13 mouse cellular contexts compared by ENCODE assay signal in the genomic region with DNA sequence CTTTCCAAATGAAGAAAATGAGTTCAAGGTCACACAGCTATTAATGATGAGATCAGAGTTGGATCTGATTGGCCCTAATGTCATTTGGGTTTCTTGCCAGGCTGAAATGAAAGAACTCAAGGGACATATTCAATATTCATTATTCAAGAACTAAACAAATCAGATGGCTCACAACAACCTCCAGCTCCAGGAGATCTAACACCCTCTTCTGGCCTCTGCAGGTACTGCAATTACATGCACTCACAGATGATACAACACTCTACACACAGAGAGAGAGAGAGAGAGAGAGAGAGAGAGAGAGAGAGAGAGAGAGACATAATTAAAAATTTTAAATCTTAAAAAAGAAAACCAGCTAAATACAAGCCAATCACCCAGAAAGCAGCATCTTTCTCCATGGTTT.
DNase-seq lines count a peak whose midpoint lies in the region; ATAC-seq and TF ChIP-seq lines count a peak whose summit lies in the region.
"Had no signal": no experiment of that assay in that cellular context is flagged by ENCODE, and none has a peak within 500 bp of the region (broad histone marks: within the 10 kb centered on the region; RNA-seq: fewer than 3 reads in every experiment).

No protein-coding gene starts in this region.

- no peak overlapping the region for H3K27ac ChIP-seq in kidney, postnatal 0 days
- H3K27ac ChIP-seq in CH12.LX (ENCODE audit: insufficient read depth, low read depth): no peak overlapping the region
- H3K27ac ChIP-seq: embryonic facial prominence, embryonic 10.5 days; hindbrain, embryonic 14.5 days; liver, embryonic 14.5 days; neural tube, embryonic 12.5 days had no signal

- TF ChIP-seq RAD21 in CH12.LX (IDR thresholded peaks at IDR 0.05; ENCODE audit: low read depth, low read length): peak; percentile 17

- peak; percentile 11 for DNase-seq in adrenal gland, postnatal 10 days
- no peak for DNase-seq in adrenal gland, postnatal 25 days
- no peak for DNase-seq in kidney, postnatal 0 days (ENCODE audit: low spot score)
- DNase-seq in kidney, postnatal 14 days: no peak
- peak; percentile 40 for DNase-seq in CH12.LX (ENCODE audit: extremely low read depth)
- DNase-seq in naive thymus-derived CD4-positive, alpha-beta T cell, adult 2 months (ENCODE audit: low read depth): peak; percentile 16
- DNase-seq in thymus, postnatal 10 days (ENCODE audit: low spot score in 2 of 2): no peak
- DNase-seq: cerebellum, adult 18-20 months had no signal

- no peaks in the 10 kb centered on the region for H3K79me2 ChIP-seq in CH12.LX (replicated peaks; ENCODE audit: control insufficient read depth, extremely low read depth, insufficient read depth, poor library complexity, severe bottlenecking)

- no peak for TF ChIP-seq POLR2A in CH12.LX (IDR thresholded peaks at IDR 0.05; ENCODE audit: low read depth, low read length)

- H3K9ac ChIP-seq in kidney, postnatal 0 days (ENCODE audit: low read depth, low read length): no peak overlapping the region
- H3K9ac ChIP-seq in CH12.LX (ENCODE audit: insufficient read depth, low read depth): no peak overlapping the region
- H3K9ac ChIP-seq: hindbrain, embryonic 14.5 days; liver, embryonic 14.5 days; neural tube, embryonic 12.5 days had no signal

- TF ChIP-seq EP300 in CH12.LX (IDR thresholded peaks at IDR 0.05; ENCODE audit: low read length): no peak

- H3K9me3 ChIP-seq in kidney, postnatal 0 days (replicated peaks; ENCODE audit: low read length): no peaks in the 10 kb centered on the region
- no peaks in the 10 kb centered on the region for H3K9me3 ChIP-seq in CH12.LX (replicated peaks; ENCODE audit: low read length)
- H3K9me3 ChIP-seq: embryonic facial prominence, embryonic 10.5 days had no signal

- H3K4me2 ChIP-seq in kidney, postnatal 0 days (ENCODE audit: low read length): no peak overlapping the region
- H3K4me2 ChIP-seq in CH12.LX (ENCODE audit: insufficient read depth, low read depth, poor library complexity, severe bottlenecking): no peak overlapping the region
- H3K4me2 ChIP-seq: hindbrain, embryonic 14.5 days; neural tube, embryonic 12.5 days had no signal

- no peaks in the 10 kb centered on the region for H3K27me3 ChIP-seq in kidney, postnatal 0 days (ENCODE audit: insufficient read depth, low read length)
- H3K27me3 ChIP-seq in CH12.LX (replicated peaks): no peaks in the 10 kb centered on the region
- H3K27me3 ChIP-seq: neural tube, embryonic 12.5 days had no signal

- ATAC-seq in kidney, postnatal 0 days (replicated peaks; ENCODE audit: low FRiP score, low read depth): no peak
- ATAC-seq in erythroblast, adult 5-6 weeks (replicated peaks; ENCODE audit: low FRiP score, poor library complexity, severe bottlenecking): no peak

- peak; percentile 46; the same call in 1 of the 2 replicates for TF ChIP-seq CTCF in kidney, postnatal 0 days (IDR thresholded peaks at IDR 0.05; ENCODE audit: low read depth)
- TF ChIP-seq CTCF in CH12.LX (conservative IDR thresholded peaks at IDR 0.05 in 1 of 2, IDR thresholded peaks at IDR 0.05 in 1 of 2; ENCODE audit: low read depth in 2 of 2, low read length in 2 of 2): peak in 1 of 2 experiments; percentile 39; a peak in 2 of 4 replicates

- no peaks in the 10 kb centered on the region for H3K36me3 ChIP-seq in kidney, postnatal 0 days (ENCODE audit: insufficient read depth, low read length)
- no peaks in the 10 kb centered on the region for H3K36me3 ChIP-seq in CH12.LX (replicated peaks in 1 of 2; ENCODE audit: control insufficient read depth in 1 of 2, insufficient read depth in 1 of 2, low read length in 1 of 2)
- H3K36me3 ChIP-seq: embryonic facial prominence, embryonic 10.5 days; neural tube, embryonic 12.5 days had no signal

- in situ Hi-C loops in CH12.LX (cut with MboI; ENCODE audit: low pct_ligation_motif_present, low pct_unique_long_range_greater_than_20kb, low sequenced_read_pairs): no loop called here

- no peaks in the 10 kb centered on the region for H3K4me1 ChIP-seq in kidney, postnatal 0 days (replicated peaks; ENCODE audit: insufficient read depth, low read length)
- H3K4me1 ChIP-seq in CH12.LX (ENCODE audit: control insufficient read depth in 1 of 2, insufficient read depth in 2 of 2): no peaks in the 10 kb centered on the region
- H3K4me1 ChIP-seq: embryonic facial prominence, embryonic 10.5 days; neural tube, embryonic 12.5 days had no signal

- dilution Hi-C loops in CH12.LX (cut with MboI; ENCODE audit: extremely low pct_ligation_motif_present, extremely low pct_unique_long_range_greater_than_20kb, low sequenced_read_pairs): no loop called here

- no peak overlapping the region for H3K4me3 ChIP-seq in kidney, postnatal 0 days (replicated peaks; ENCODE audit: low read depth, low read length)
- no peak overlapping the region for H3K4me3 ChIP-seq in CH12.LX (replicated peaks in 1 of 3; ENCODE audit: low read depth in 2 of 3, low read length in 2 of 3, poor library complexity in 1 of 3)
- H3K4me3 ChIP-seq: embryonic facial prominence, embryonic 10.5 days; neural tube, embryonic 12.5 days had no signal

TF ChIP-seq in CH12.LX, 34 proteins besides CTCF, POLR2A, EP300 and RAD21:
- TF ChIP-seq SMC3 (IDR thresholded peaks at IDR 0.05; ENCODE audit: low read depth, low read length): peak; percentile 17
- no peak for TF ChIP-seq MEF2A (IDR thresholded peaks at IDR 0.05; ENCODE audit: borderline replicate concordance, low read depth, low read length)

Comparison
In these comparisons a context has a peak if more than half of its experiments do, and no peak if none do; other contexts are left out.
1. DNase-seq: peak in adrenal gland, postnatal 10 days (single experiment), CH12.LX (single experiment) and naive thymus-derived CD4-positive, alpha-beta T cell, adult 2 months (single experiment); none in adrenal gland, postnatal 25 days (single experiment), kidney, postnatal 0 days (single experiment), kidney, postnatal 14 days (single experiment) and thymus, postnatal 10 days (0 of 2).